Mouse (Mus musculus): Measurements from ENCODE around the gene Ndst4.

Gene Ndst4

GRCm38 (mm10) chr3:125403601-125404396, at the start of gene Ndst4:
Gene Ndst4 (plus strand): TSS chr3:125404076.
- no peak for DNase-seq (ENCODE audit: low spot score)

GRCm38 (mm10) chr3:125397443-125397842, 6.4 kb upstream of the Ndst4 start:
- DNase-seq (ENCODE audit: low spot score), result no peak

- DNase-seq (ENCODE audit: low spot score), result no peak
Measured at GRCm38 (mm10) chr3:125406456-125406855, 2.6 kb downstream of the Ndst4 start.

GRCm38 (mm10) chr3:125406991-125407390, 3.1 kb downstream of the Ndst4 start:
- no peak for DNase-seq (ENCODE audit: low spot score)

- no peak for DNase-seq (ENCODE audit: low spot score)
Measured at GRCm38 (mm10) chr3:125466894-125467652, 63.2 kb downstream of the Ndst4 start.

GRCm38 (mm10) chr3:125510102-125510501, 106.2 kb downstream of the Ndst4 start:
- no peak for DNase-seq (ENCODE audit: low spot score)

GRCm38 (mm10) chr3:125533371-125533770, 129.5 kb downstream of the Ndst4 start:
- no peak for DNase-seq (ENCODE audit: low spot score)

GRCm38 (mm10) chr3:125570602-125571001, 166.7 kb downstream of the Ndst4 start:
- DNase-seq (ENCODE audit: low spot score), result no peak

GRCm38 (mm10) chr3:125632233-125632632, 228.4 kb downstream of the Ndst4 start:
- DNase-seq (ENCODE audit: low spot score), result no peak

- DNase-seq (ENCODE audit: low spot score), result no peak
Measured at GRCm38 (mm10) chr3:125655009-125655635, 251.2 kb downstream of the Ndst4 start.

GRCm38 (mm10) chr3:125660114-125660717, 256.3 kb downstream of the Ndst4 start:
- DNase-seq (ENCODE audit: low spot score), result no peak

GRCm38 (mm10) chr3:125660884-125661532, 257.1 kb downstream of the Ndst4 start:
- DNase-seq (ENCODE audit: low spot score), result no peak

- DNase-seq (ENCODE audit: low spot score), result no peak
Measured at GRCm38 (mm10) chr3:125673997-125674794, 270.3 kb downstream of the Ndst4 start.

- DNase-seq (ENCODE audit: low spot score), result no peak
Measured at GRCm38 (mm10) chr3:125675211-125675896, 271.5 kb downstream of the Ndst4 start.

GRCm38 (mm10) chr3:125678924-125679323, 275.0 kb downstream of the Ndst4 start:
- no peak for DNase-seq (ENCODE audit: low spot score)

GRCm38 (mm10) chr3:125683460-125684230, 279.8 kb downstream of the Ndst4 start:
- DNase-seq (ENCODE audit: low spot score), result no peak

- no peak for DNase-seq (ENCODE audit: low spot score)
Measured at GRCm38 (mm10) chr3:125684583-125684982, 280.7 kb downstream of the Ndst4 start.

- no peak for DNase-seq (ENCODE audit: low spot score)
Measured at GRCm38 (mm10) chr3:125687601-125688000, 283.7 kb downstream of the Ndst4 start.

- DNase-seq (ENCODE audit: low spot score), result no peak
Measured at GRCm38 (mm10) chr3:125690948-125691347, 287.1 kb downstream of the Ndst4 start.

- DNase-seq (ENCODE audit: low spot score), result no peak
Measured at GRCm38 (mm10) chr3:125722953-125723352, 319.1 kb downstream of the Ndst4 start.

Data from c-Kit-positive CD71-positive TER-119-positive erythroid progenitor cells, embryonic 14.5 days (primary cell).